8 mouse cellular contexts compared by ENCODE assay signal in the genomic region with DNA sequence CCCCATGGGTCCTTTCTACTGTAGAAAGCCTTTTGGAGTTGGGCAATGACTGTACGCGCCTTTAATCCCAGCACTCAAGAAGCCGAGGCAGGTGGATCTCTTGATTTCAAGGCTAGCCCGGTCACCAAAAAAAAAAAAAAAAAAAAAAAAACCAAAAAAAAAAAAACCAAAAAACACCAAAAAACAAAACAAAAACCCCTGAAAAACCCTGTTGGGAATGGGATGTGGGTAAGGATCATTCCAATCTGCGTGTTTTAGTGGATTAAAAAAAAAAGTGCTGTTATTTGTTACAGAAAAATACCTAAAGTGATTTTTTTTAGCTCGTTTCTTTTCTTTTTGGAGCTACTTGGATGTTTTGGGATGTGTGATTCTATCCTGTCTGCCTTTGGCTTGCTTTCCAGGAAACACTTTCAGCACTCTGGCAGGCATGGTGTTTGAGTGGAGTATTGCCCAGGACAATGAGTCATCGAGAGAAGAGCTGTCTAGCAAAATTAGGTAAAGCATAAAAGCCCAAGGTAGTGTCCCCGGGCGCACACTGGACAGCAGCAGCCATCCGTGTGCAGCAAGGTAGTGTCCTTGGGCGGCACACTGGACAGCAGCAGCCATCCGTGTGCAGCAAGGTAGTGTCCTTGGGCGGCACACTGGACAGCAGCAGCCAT. TPM values are rescaled to one million over a fixed set of nuclear protein-coding genes. Genes with fewer than 3 reads are reported as not detected.
DNase-seq lines count a peak whose midpoint lies in the region; ATAC-seq lines count a peak whose summit lies in the region.
"Had no signal": no experiment of that assay in that cellular context is flagged by ENCODE, and none has a peak within 500 bp of the region (broad histone marks: within the 10 kb centered on the region; RNA-seq: fewer than 3 reads in every experiment).

No protein-coding gene starts in this region.

- H3K4me1 ChIP-seq in kidney, embryonic 16.5 days (ENCODE audit: insufficient read depth, low read length), result no peaks in the 10 kb centered on the region
- no peaks in the 10 kb centered on the region for H3K4me1 ChIP-seq in kidney, embryonic 15.5 days
- H3K4me1 ChIP-seq: midbrain, embryonic 12.5 days had no signal

- ATAC-seq in kidney, embryonic 16.5 days (ENCODE audit: low FRiP score, low TSS enrichment), result no peak
- ATAC-seq in erythroblast, adult 5-6 weeks (replicated peaks; ENCODE audit: low FRiP score, poor library complexity, severe bottlenecking), result no peak
- no peak for ATAC-seq in kidney, embryonic 15.5 days (replicated peaks; ENCODE audit: low FRiP score)

- DNase-seq in urinary bladder, postnatal 36 days (ENCODE audit: low spot score in 2 of 2), result peak; percentile 33 to 58
- no peak for DNase-seq in urinary bladder, postnatal 10 days (ENCODE audit: low spot score)
- DNase-seq in cerebellum, postnatal 36 days, result peak; percentile 35 to 55
- DNase-seq in layer of hippocampus, postnatal 10 days (ENCODE audit: low spot score in 2 of 2), result peak; percentile 19 to 34

- H3K27me3 ChIP-seq in kidney, embryonic 16.5 days (ENCODE audit: insufficient read depth, low read length), result no peaks in the 10 kb centered on the region
- no peaks in the 10 kb centered on the region for H3K27me3 ChIP-seq in kidney, embryonic 15.5 days
- H3K27me3 ChIP-seq: midbrain, embryonic 12.5 days had no signal

- no peak overlapping the region for H3K4me2 ChIP-seq in kidney, embryonic 16.5 days (replicated peaks; ENCODE audit: low read depth, low read length)
- H3K4me2 ChIP-seq in kidney, embryonic 15.5 days, result no peak overlapping the region
- H3K4me2 ChIP-seq: midbrain, embryonic 12.5 days had no signal

- no peak overlapping the region for H3K27ac ChIP-seq in kidney, embryonic 16.5 days (ENCODE audit: low read length)
- no peak overlapping the region for H3K27ac ChIP-seq in kidney, embryonic 15.5 days
- H3K27ac ChIP-seq: midbrain, embryonic 12.5 days had no signal

- H3K4me3 ChIP-seq in kidney, embryonic 16.5 days (ENCODE audit: low read length), result no peak overlapping the region
- no peak overlapping the region for H3K4me3 ChIP-seq in kidney, embryonic 15.5 days (replicated peaks)
- H3K4me3 ChIP-seq: midbrain, embryonic 12.5 days had no signal

- no peaks in the 10 kb centered on the region for H3K36me3 ChIP-seq in kidney, embryonic 16.5 days (ENCODE audit: insufficient read depth, low read length)
- no peaks in the 10 kb centered on the region for H3K36me3 ChIP-seq in kidney, embryonic 15.5 days
- H3K36me3 ChIP-seq: midbrain, embryonic 12.5 days had no signal

- WGBS in kidney, embryonic 16.5 days, result 93% methylated on average over 13 of the region's 13 CpGs
- WGBS in kidney, embryonic 15.5 days, result 88% methylated on average over 13 of the region's 13 CpGs

- no peak overlapping the region for H3K9ac ChIP-seq in kidney, embryonic 16.5 days (replicated peaks; ENCODE audit: low read length)
- no peak overlapping the region for H3K9ac ChIP-seq in kidney, embryonic 15.5 days
- H3K9ac ChIP-seq: midbrain, embryonic 12.5 days had no signal

- H3K9me3 ChIP-seq in kidney, embryonic 16.5 days (ENCODE audit: low read length), result no peaks in the 10 kb centered on the region
- no peaks in the 10 kb centered on the region for H3K9me3 ChIP-seq in kidney, embryonic 15.5 days (replicated peaks)
- H3K9me3 ChIP-seq: midbrain, embryonic 12.5 days had no signal

RNA-seq across cellular contexts. Expression of gene Nup210l, which starts 14.3 kb away (rescaled TPM):
- under 1 TPM; 0.36 to 0.50 TPM for total RNA-seq in layer of hippocampus, postnatal 10 days (2021)
- polyA plus RNA-seq in kidney, embryonic 16.5 days (2015; fragmentation: Nextera tagmentation; extraction: Ambion mirVana), result 0.36 and 0.60 TPM in 2 replicates
- 0.58 TPM in 1 of 2 replicates, not detected in the other for total RNA-seq in erythroblast, adult 5-6 weeks (2015; ENCODE audit: low replicate concordance)
- total RNA-seq in erythroblast, adult 5-6 weeks (2017; ENCODE audit: low replicate concordance), result 0.09 and 0.14 TPM in 2 replicates
- 0.40 and 0.45 TPM in 2 replicates for polyA plus RNA-seq in kidney, embryonic 15.5 days (2015; fragmentation: Nextera tagmentation; extraction: Ambion mirVana)

RNA-seq across cellular contexts. Expression of gene Tpm3, which starts 45.8 kb away (rescaled TPM):
- total RNA-seq in layer of hippocampus, postnatal 10 days (2021), result 100 to 1,000 TPM; 245 to 256 TPM
- 543 and 583 TPM in 2 replicates for polyA plus RNA-seq in kidney, embryonic 16.5 days (2015; fragmentation: Nextera tagmentation; extraction: Ambion mirVana)
- 132 and 146 TPM in 2 replicates for total RNA-seq in erythroblast, adult 5-6 weeks (2015; ENCODE audit: low replicate concordance)
- total RNA-seq in erythroblast, adult 5-6 weeks (2017; ENCODE audit: low replicate concordance), result 200 and 233 TPM in 2 replicates
- polyA plus RNA-seq in kidney, embryonic 15.5 days (2015; fragmentation: Nextera tagmentation; extraction: Ambion mirVana), result 547 and 591 TPM in 2 replicates
